ENCODE assay signal across 22 mouse cellular contexts in genomic region chr15:5139366-5139765, GRCm38 (mm10). TPM values are rescaled to one million over a fixed set of nuclear protein-coding genes. Genes with fewer than 3 reads are reported as not detected.
A peak's percentile ranks its signal among the peaks of the same experiment; 100 is the strongest.
DNase-seq lines count a peak whose midpoint lies in the region; ATAC-seq and TF ChIP-seq lines count a peak whose summit lies in the region.
"Had no signal": no experiment of that assay in that cellular context is flagged by ENCODE, and none has a peak within 500 bp of the region (broad histone marks: within the 10 kb centered on the region; RNA-seq: fewer than 3 reads in every experiment).

No protein-coding gene starts in this region.

- no peak overlapping the region for H3K4me2 ChIP-seq in heart, embryonic 12.5 days
- H3K4me2 ChIP-seq in liver, embryonic 14.5 days (ENCODE audit: low read depth): peak overlapping the region; percentile 57
- H3K4me2 ChIP-seq: embryonic facial prominence, embryonic 12.5 days; forebrain, embryonic 13.5 days; heart, embryonic 15.5 days; hindbrain, embryonic 14.5 days; intestine, embryonic 15.5 days had no signal

- peaks cover 7% of the 10 kb centered on the region for H3K4me1 ChIP-seq in heart, embryonic 12.5 days (replicated peaks)
- H3K4me1 ChIP-seq in megakaryocyte, embryonic 14.5 days: peaks cover 69% of the 10 kb centered on the region
- peaks cover 50 to 51% of the 10 kb centered on the region in 2 experiments for H3K4me1 ChIP-seq in liver, embryonic 14.5 days (replicated peaks; ENCODE audit: control insufficient read depth in 2 of 2, insufficient read depth in 2 of 2, low read length in 1 of 2)
- H3K4me1 ChIP-seq: embryonic facial prominence, embryonic 12.5 days had no signal

- no peak for TF ChIP-seq EP300 in liver, embryonic 14.5 days (IDR thresholded peaks at IDR 0.05; ENCODE audit: low read depth)

- H3K4me3 ChIP-seq in heart, embryonic 12.5 days: no peak overlapping the region
- peak overlapping the region; percentile 60 for H3K4me3 ChIP-seq in megakaryocyte, embryonic 14.5 days (replicated peaks)
- no peak overlapping the region for H3K4me3 ChIP-seq in liver, embryonic 14.5 days (ENCODE audit: insufficient read depth in 1 of 2, low read depth in 2 of 2, low read length in 2 of 2)
- H3K4me3 ChIP-seq: embryonic facial prominence, embryonic 12.5 days; forebrain, embryonic 13.5 days; gastrocnemius, adult 2 months; heart, embryonic 15.5 days; hindbrain, embryonic 10.5 days; intestine, embryonic 15.5 days had no signal

- no peak overlapping the region for H3K27ac ChIP-seq in heart, embryonic 12.5 days (ENCODE audit: poor library complexity, severe bottlenecking)
- peak overlapping the region; percentile 96 for H3K27ac ChIP-seq in liver, embryonic 14.5 days
- H3K27ac ChIP-seq: embryonic facial prominence, embryonic 12.5 days; forebrain, embryonic 13.5 days; gastrocnemius, adult 2 months; heart, embryonic 15.5 days; hindbrain, embryonic 10.5 days; hindbrain, embryonic 14.5 days; intestine, embryonic 15.5 days had no signal

- 61% methylated on average over 2 of the region's 2 CpGs for WGBS in heart, embryonic 12.5 days
- WGBS in liver, embryonic 14.5 days (ENCODE audit: insufficient replicate concordance): 22% methylated on average over 2 of the region's 2 CpGs

- H3K9ac ChIP-seq in heart, embryonic 12.5 days: no peak overlapping the region
- H3K9ac ChIP-seq in liver, embryonic 14.5 days (replicated peaks): peak overlapping the region; percentile 47
- H3K9ac ChIP-seq: embryonic facial prominence, embryonic 12.5 days; forebrain, embryonic 13.5 days; forebrain, postnatal 0 days; heart, embryonic 15.5 days; hindbrain, embryonic 14.5 days; intestine, embryonic 15.5 days had no signal

- no peak for ATAC-seq in heart, embryonic 12.5 days (ENCODE audit: insufficient number of reproducible peaks, low FRiP score)
- no peak for ATAC-seq in megakaryocyte, adult 5-6 weeks (ENCODE audit: poor library complexity, severe bottlenecking)
- ATAC-seq in liver, embryonic 14.5 days (ENCODE audit: insufficient read depth): peak; percentile 10
- ATAC-seq in megakaryocyte-erythroid progenitor cell, adult 5-6 weeks (replicated peaks; ENCODE audit: low FRiP score, low TSS enrichment, poor library complexity, severe bottlenecking): no peak
- ATAC-seq: forebrain, embryonic 13.5 days; forebrain, postnatal 0 days; intestine, embryonic 15.5 days had no signal

- no peaks in the 10 kb centered on the region for H3K27me3 ChIP-seq in heart, embryonic 12.5 days (replicated peaks)
- H3K27me3 ChIP-seq in megakaryocyte, embryonic 14.5 days (replicated peaks): no peaks in the 10 kb centered on the region
- H3K27me3 ChIP-seq in liver, embryonic 14.5 days (ENCODE audit: control insufficient read depth, insufficient read depth, low read length): no peaks in the 10 kb centered on the region
- H3K27me3 ChIP-seq: embryonic facial prominence, embryonic 12.5 days; forebrain, embryonic 13.5 days; heart, embryonic 15.5 days; intestine, embryonic 15.5 days had no signal

- no peaks in the 10 kb centered on the region for H3K36me3 ChIP-seq in heart, embryonic 12.5 days
- no peaks in the 10 kb centered on the region for H3K36me3 ChIP-seq in megakaryocyte, embryonic 14.5 days (replicated peaks; ENCODE audit: low read length)
- H3K36me3 ChIP-seq in liver, embryonic 14.5 days (replicated peaks; ENCODE audit: control insufficient read depth, insufficient read depth, low read depth): no peaks in the 10 kb centered on the region
- H3K36me3 ChIP-seq: embryonic facial prominence, embryonic 12.5 days; heart, embryonic 15.5 days; hindbrain, embryonic 10.5 days; intestine, embryonic 15.5 days had no signal

- no peak for TF ChIP-seq CTCF in liver, embryonic 14.5 days (IDR thresholded peaks at IDR 0.05; ENCODE audit: low read depth)

- H3K9me3 ChIP-seq in heart, embryonic 12.5 days (replicated peaks): no peaks in the 10 kb centered on the region
- H3K9me3 ChIP-seq in megakaryocyte, embryonic 14.5 days: no peaks in the 10 kb centered on the region
- no peaks in the 10 kb centered on the region for H3K9me3 ChIP-seq in liver, embryonic 14.5 days (ENCODE audit: control insufficient read depth, low read length)
- H3K9me3 ChIP-seq: embryonic facial prominence, embryonic 12.5 days; forebrain, embryonic 13.5 days; heart, embryonic 15.5 days; hindbrain, embryonic 10.5 days; intestine, embryonic 15.5 days had no signal

- DNase-seq in heart, adult 11 months: peak; percentile 54
- DNase-seq in liver, embryonic 14.5 days (ENCODE audit: low read depth in 3 of 3, low spot score in 3 of 3): no peak
- no peak for DNase-seq in gastrocnemius, postnatal 4 days (ENCODE audit: low spot score in 2 of 2)
- no peak for DNase-seq in cerebellum, adult 18-20 months
- DNase-seq: adrenal gland, adult 2 months; adrenal gland, postnatal 25 days; cerebellum, adult 11 months; cerebellum, adult 9-10 months; cerebellum, postnatal 25 days; forebrain, postnatal 0 days; gastrocnemius, adult 2 months; gastrocnemius, postnatal 36 days had no signal

RNA-seq across cellular contexts. Expression of gene Prkaa1, which starts 4.3 kb away (rescaled TPM):
- polyA plus RNA-seq in heart, embryonic 12.5 days (2016; fragmentation: Nextera tagmentation; extraction: Ambion mirVana): 23.7 and 24.1 TPM in 2 replicates
- 0.47 and 0.93 TPM in 2 replicates for polyA plus RNA-seq in megakaryocyte, embryonic 14.5 days (2012; ENCODE audit: insufficient read depth, low replicate concordance)
- total RNA-seq in megakaryocyte, adult 5-6 weeks (2015): 36.2 and 42.8 TPM in 2 replicates
- 30.5 and 31.1 TPM in 2 replicates for total RNA-seq in megakaryocyte, adult 5-6 weeks (2017)
- 6.6 and 8.6 TPM in 2 replicates for polyA plus RNA-seq in liver, embryonic 14.5 days (2012; rRNA removed)
- 15.7 and 16.6 TPM in 2 replicates for polyA plus RNA-seq in liver, embryonic 14.5 days (2014; fragmentation: Nextera tagmentation; extraction: Ambion mirVana)
- total RNA-seq in megakaryocyte-erythroid progenitor cell, adult 5-6 weeks (2014; fragmentation: Nextera tagmentation): 55.5 and 56.0 TPM in 2 replicates
- 59.3 and 69.1 TPM in 2 replicates for total RNA-seq in megakaryocyte-erythroid progenitor cell, adult 5-6 weeks (2017)
- total RNA-seq in gastrocnemius, postnatal 4 days (2021): 10 to 100 TPM; 15.8 to 17.4 TPM

RNA-seq across cellular contexts. Expression of gene Rpl37, which starts 22.9 kb away (rescaled TPM):
- polyA plus RNA-seq in heart, embryonic 12.5 days (2016; fragmentation: Nextera tagmentation; extraction: Ambion mirVana): 421 and 424 TPM in 2 replicates
- 7.1 and 79.8 TPM in 2 replicates for polyA plus RNA-seq in megakaryocyte, embryonic 14.5 days (2012; ENCODE audit: insufficient read depth, low replicate concordance)
- 917 and 975 TPM in 2 replicates for total RNA-seq in megakaryocyte, adult 5-6 weeks (2015)
- 1,352 and 1,548 TPM in 2 replicates for total RNA-seq in megakaryocyte, adult 5-6 weeks (2017)
- polyA plus RNA-seq in liver, embryonic 14.5 days (2012; rRNA removed): 259 and 884 TPM in 2 replicates
- 547 and 570 TPM in 2 replicates for polyA plus RNA-seq in liver, embryonic 14.5 days (2014; fragmentation: Nextera tagmentation; extraction: Ambion mirVana)
- total RNA-seq in megakaryocyte-erythroid progenitor cell, adult 5-6 weeks (2014; fragmentation: Nextera tagmentation): 2,794 and 2,966 TPM in 2 replicates
- total RNA-seq in megakaryocyte-erythroid progenitor cell, adult 5-6 weeks (2017): 2,588 and 3,250 TPM in 2 replicates
- total RNA-seq in gastrocnemius, postnatal 4 days (2021): 100 to 1,000 TPM; 389 to 413 TPM

RNA-seq across cellular contexts. Expression of gene Card6, which starts 31.0 kb away (rescaled TPM):
- 2.3 and 3.1 TPM in 2 replicates for polyA plus RNA-seq in heart, embryonic 12.5 days (2016; fragmentation: Nextera tagmentation; extraction: Ambion mirVana)
- 0.09 TPM in 1 of 2 replicates, not detected in the other for polyA plus RNA-seq in megakaryocyte, embryonic 14.5 days (2012; ENCODE audit: insufficient read depth, low replicate concordance)
- total RNA-seq in megakaryocyte, adult 5-6 weeks (2015): 8.9 and 9.7 TPM in 2 replicates
- 5.2 and 6.0 TPM in 2 replicates for total RNA-seq in megakaryocyte, adult 5-6 weeks (2017)
- 0.57 and 0.63 TPM in 2 replicates for polyA plus RNA-seq in liver, embryonic 14.5 days (2012; rRNA removed)
- polyA plus RNA-seq in liver, embryonic 14.5 days (2014; fragmentation: Nextera tagmentation; extraction: Ambion mirVana): 0.74 and 1.00 TPM in 2 replicates
- 1.2 and 1.4 TPM in 2 replicates for total RNA-seq in megakaryocyte-erythroid progenitor cell, adult 5-6 weeks (2014; fragmentation: Nextera tagmentation)
- total RNA-seq in megakaryocyte-erythroid progenitor cell, adult 5-6 weeks (2017): 0.19 and 0.52 TPM in 2 replicates
- 1 to 10 TPM; 2.7 to 3.1 TPM for total RNA-seq in gastrocnemius, postnatal 4 days (2021)

RNA-seq across cellular contexts. Expression of gene Ttc33, which starts 46.0 kb away (rescaled TPM):
- 32.4 and 32.6 TPM in 2 replicates for polyA plus RNA-seq in heart, embryonic 12.5 days (2016; fragmentation: Nextera tagmentation; extraction: Ambion mirVana)
- 18.4 TPM in 1 of 2 replicates, not detected in the other for polyA plus RNA-seq in megakaryocyte, embryonic 14.5 days (2012; ENCODE audit: insufficient read depth, low replicate concordance)
- 21.6 and 23.1 TPM in 2 replicates for total RNA-seq in megakaryocyte, adult 5-6 weeks (2015)
- total RNA-seq in megakaryocyte, adult 5-6 weeks (2017): 34.1 and 38.5 TPM in 2 replicates
- polyA plus RNA-seq in liver, embryonic 14.5 days (2012; rRNA removed): 3.1 and 6.6 TPM in 2 replicates
- 13.6 and 13.9 TPM in 2 replicates for polyA plus RNA-seq in liver, embryonic 14.5 days (2014; fragmentation: Nextera tagmentation; extraction: Ambion mirVana)
- 12.6 and 21.2 TPM in 2 replicates for total RNA-seq in megakaryocyte-erythroid progenitor cell, adult 5-6 weeks (2014; fragmentation: Nextera tagmentation)
- total RNA-seq in megakaryocyte-erythroid progenitor cell, adult 5-6 weeks (2017): 35.6 and 36.8 TPM in 2 replicates
- 10 to 100 TPM; 34.3 to 39.0 TPM for total RNA-seq in gastrocnemius, postnatal 4 days (2021)
